Mouse (Mus musculus): ENCODE results near the gene Camk1d. TPM values are rescaled to one million over a fixed set of nuclear protein-coding genes. Genes with fewer than 3 reads are reported as not detected.

Camk1d gene
- polyA plus RNA-seq, 1 experiment from 2014 or later: 1.1 TPM

DNA sequence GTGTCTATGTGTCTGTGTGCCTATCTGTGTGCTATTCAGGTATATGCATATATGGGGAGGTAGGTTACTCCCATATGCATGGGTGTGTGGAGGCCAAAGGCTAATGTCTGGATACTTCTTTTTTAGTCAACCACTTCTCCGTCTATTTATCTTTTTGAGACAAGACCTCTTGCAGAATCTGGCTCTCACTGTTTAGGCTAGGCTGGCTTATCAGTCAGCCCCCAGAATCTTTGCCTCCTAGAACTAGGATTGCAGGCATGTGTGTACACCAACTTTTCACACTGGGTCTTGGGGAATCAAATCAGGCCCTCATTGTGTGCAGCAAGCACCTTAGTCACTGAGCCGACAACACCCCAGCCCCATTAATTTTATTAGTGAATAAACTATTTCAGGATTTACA lies 36.8 kb downstream of the Camk1d start:
- H3K9ac ChIP-seq (replicated peaks): no peak overlapping the region
- H3K9me3 ChIP-seq: no peaks in the 10 kb centered on the region
- no peaks in the 10 kb centered on the region for H3K36me3 ChIP-seq
- no peak overlapping the region for H3K27ac ChIP-seq
- peaks cover 17% of the 10 kb centered on the region for H3K4me1 ChIP-seq (replicated peaks)
- H3K4me3 ChIP-seq (replicated peaks): no peak overlapping the region
- 72% methylated on average over 2 of the region's 2 CpGs for WGBS
- no peaks in the 10 kb centered on the region for H3K27me3 ChIP-seq
- H3K4me2 ChIP-seq: no peak overlapping the region
- no peak for ATAC-seq (ENCODE audit: insufficient number of reproducible peaks, insufficient read depth, low FRiP score, low TSS enrichment, low read depth)

- 42% methylated on average over 8 of the region's 8 CpGs for WGBS
- H3K9ac ChIP-seq (replicated peaks): no peak overlapping the region
- no peak for ATAC-seq (ENCODE audit: insufficient number of reproducible peaks, insufficient read depth, low FRiP score, low TSS enrichment, low read depth)
- H3K27me3 ChIP-seq: no peaks in the 10 kb centered on the region
- no peak overlapping the region for H3K4me3 ChIP-seq (replicated peaks)
- H3K4me2 ChIP-seq: peak overlapping the region; percentile 16; the same call in 1 of the 2 replicates
- H3K9me3 ChIP-seq: no peaks in the 10 kb centered on the region
- H3K4me1 ChIP-seq (replicated peaks): peaks cover 17% of the 10 kb centered on the region
- no peak overlapping the region for H3K27ac ChIP-seq
- H3K36me3 ChIP-seq: no peaks in the 10 kb centered on the region
Measured at GRCm38 (mm10) chr2:5676786-5677185, 37.5 kb downstream of the Camk1d start.

DNA sequence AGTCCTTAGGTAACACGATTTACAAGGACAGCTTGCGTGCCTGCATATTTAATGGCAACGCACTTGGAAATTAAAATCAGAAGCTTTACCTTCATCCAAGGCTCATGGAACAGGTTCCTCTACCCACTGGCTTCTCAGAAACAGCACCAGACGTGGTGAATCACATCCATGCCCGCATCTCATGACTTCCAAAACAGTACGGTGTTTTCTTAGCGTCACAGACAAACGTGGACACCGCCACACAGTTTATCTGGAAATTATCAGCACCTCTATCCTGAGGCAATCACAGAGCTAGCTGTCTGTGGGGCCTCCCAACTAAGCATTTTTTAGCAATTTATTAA lies 38.2 kb downstream of the Camk1d start:
- Histone ChIP-seq H3K4me1 (replicated peaks) (peaks cover 17% of the 10 kb centered on the region), H3K4me2 (peak overlapping the region; percentile 16; the same call in 1 of the 2 replicates), H3K27ac (no peak overlapping the region), H3K9me3 (no peaks in the 10 kb centered on the region), H3K36me3 (no peaks in the 10 kb centered on the region), H3K9ac (replicated peaks) (no peak overlapping the region), H3K27me3 (no peaks in the 10 kb centered on the region), H3K4me3 (replicated peaks) (no peak overlapping the region)
- no peak for ATAC-seq (ENCODE audit: insufficient number of reproducible peaks, insufficient read depth, low FRiP score, low TSS enrichment, low read depth)
- WGBS: 35% methylated on average over 9 of the region's 9 CpGs

DNA sequence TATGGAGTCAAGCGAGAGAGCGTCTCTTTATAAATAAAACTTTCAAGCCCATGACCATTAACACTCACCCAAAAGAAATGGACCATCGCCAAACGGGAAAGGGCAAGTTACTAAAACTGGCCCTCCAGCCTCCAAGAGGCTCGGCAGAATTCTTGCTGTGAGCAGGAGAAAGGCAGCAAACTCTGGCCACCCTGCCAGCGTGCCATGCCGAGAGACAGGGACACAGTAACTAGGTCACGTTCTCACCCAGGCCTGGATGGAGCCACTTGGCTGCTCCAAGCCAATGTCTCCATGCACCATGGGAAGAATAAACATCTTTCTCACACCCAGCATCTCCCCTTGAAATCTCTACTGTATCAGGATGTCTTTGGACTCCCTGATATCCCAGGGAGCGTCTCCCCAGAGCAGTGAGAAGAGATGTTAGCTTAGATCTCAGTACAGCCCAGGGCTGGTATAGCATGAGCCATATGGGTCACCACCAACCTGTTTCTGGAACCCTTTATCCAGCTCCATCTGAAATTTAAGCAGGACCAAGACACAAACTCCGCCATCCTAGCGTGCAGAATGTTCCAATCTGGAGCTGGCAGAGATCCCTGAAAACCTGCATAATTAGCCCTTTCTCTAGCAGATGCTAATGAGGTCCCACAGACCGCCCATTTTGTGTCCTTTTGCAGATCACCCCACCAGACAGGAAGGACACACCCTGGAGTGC lies 38.7 kb downstream of the Camk1d start:
- Histone ChIP-seq H3K9ac (replicated peaks) (no peak overlapping the region), H3K4me3 (replicated peaks) (no peak overlapping the region), H3K27ac (no peak overlapping the region), H3K4me1 (replicated peaks) (peaks cover 17% of the 10 kb centered on the region), H3K36me3 (no peaks in the 10 kb centered on the region), H3K4me2 (peak overlapping the region; percentile 16; the same call in 1 of the 2 replicates), H3K9me3 (peaks cover 3% of the 10 kb centered on the region; the same call in 1 of the 2 replicates), H3K27me3 (no peaks in the 10 kb centered on the region)
- no peak for ATAC-seq (ENCODE audit: insufficient number of reproducible peaks, insufficient read depth, low FRiP score, low TSS enrichment, low read depth)
- 80% methylated on average over 12 of the region's 12 CpGs for WGBS

DNA sequence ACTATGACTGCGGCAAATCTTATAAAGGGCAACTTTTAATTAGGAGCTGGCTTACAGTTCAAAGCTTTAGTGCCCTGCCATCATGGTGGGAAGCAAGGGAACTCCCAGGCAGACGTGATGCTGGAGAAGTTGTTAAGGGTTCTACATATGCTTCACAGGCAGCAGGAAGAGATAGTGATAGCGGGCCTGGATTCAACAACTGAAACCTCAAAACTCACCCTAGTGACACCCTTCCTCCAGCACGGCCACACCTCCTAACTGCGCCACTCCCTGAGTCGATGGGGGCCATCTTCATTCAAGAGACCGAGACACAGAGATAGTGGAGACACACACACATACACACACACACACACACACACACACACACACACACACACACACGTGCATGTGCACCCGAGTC lies 39.8 kb downstream of the Camk1d start:
- Histone ChIP-seq H3K4me2 (no peak overlapping the region), H3K36me3 (no peaks in the 10 kb centered on the region), H3K27ac (no peak overlapping the region), H3K4me1 (replicated peaks) (peaks cover 17% of the 10 kb centered on the region), H3K27me3 (no peaks in the 10 kb centered on the region), H3K9ac (replicated peaks) (no peak overlapping the region), H3K4me3 (replicated peaks) (no peak overlapping the region), H3K9me3 (peaks cover 3% of the 10 kb centered on the region; the same call in 1 of the 2 replicates)
- no peak for ATAC-seq (ENCODE audit: insufficient number of reproducible peaks, insufficient read depth, low FRiP score, low TSS enrichment, low read depth)
- 90% methylated on average over 9 of the region's 9 CpGs for WGBS

DNA sequence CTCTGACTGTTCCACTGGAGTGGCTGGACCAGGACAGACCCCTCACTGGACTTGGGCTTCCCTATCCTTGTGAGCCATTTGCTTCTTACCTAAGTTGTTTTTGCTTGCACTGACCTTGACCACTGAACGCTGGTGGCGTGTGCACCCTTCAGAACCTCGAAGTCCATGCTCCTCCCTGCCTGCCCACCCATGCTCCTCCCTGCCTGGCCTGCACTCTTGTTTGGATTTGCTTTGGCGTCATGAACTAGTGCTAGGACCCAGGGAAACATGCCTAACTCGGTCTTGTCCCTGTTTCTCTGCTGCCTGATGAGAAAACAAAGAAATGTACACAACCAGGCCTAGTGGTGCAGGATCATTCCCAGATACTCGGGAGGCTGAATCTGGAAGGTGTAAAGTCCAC lies 40.5 kb downstream of the Camk1d start:
- no peak for ATAC-seq (ENCODE audit: insufficient number of reproducible peaks, insufficient read depth, low FRiP score, low TSS enrichment, low read depth)
- Histone ChIP-seq H3K27me3 (no peaks in the 10 kb centered on the region), H3K9me3 (peaks cover 3% of the 10 kb centered on the region; the same call in 1 of the 2 replicates), H3K9ac (replicated peaks) (no peak overlapping the region), H3K4me3 (replicated peaks) (no peak overlapping the region), H3K4me1 (replicated peaks) (peaks cover 17% of the 10 kb centered on the region), H3K27ac (no peak overlapping the region), H3K36me3 (no peaks in the 10 kb centered on the region), H3K4me2 (no peak overlapping the region)
- WGBS: 85% methylated on average over 6 of the region's 6 CpGs

DNA sequence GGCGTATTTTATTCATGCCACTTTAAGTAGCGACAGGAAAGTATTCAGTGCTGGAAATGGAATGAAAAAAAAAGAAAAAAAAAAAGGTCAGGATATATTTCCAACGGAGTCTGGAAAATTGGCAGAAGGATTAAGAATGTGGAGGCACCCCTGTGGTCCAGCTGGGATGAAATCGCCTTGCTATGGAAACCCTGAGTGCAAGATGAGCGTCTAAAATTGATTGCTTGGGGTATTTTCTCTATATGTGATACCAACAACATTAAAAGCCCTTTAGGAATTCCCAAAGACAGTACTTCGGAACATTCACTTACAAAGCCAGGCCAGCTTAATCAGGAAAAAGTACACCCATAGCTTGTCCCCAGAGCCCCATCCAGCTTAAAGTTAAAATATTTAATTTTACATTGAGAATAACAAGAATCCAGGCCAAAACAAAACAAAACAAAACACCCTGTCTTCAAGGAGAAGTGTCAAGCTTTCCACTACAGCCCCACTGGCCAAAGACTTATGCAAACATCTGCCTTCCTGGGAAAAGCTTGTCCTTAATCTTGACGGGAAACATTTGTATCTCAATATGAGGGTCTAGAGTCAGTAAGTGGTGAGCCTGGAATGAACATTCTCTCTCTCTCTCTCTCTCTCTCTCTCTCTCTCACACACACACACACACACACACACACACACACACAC lies 41.3 kb downstream of the Camk1d start:
- WGBS: 80% methylated on average over 7 of the region's 7 CpGs
- H3K9me3 ChIP-seq: peaks cover 3% of the 10 kb centered on the region; the same call in 1 of the 2 replicates
- no peak for ATAC-seq (ENCODE audit: insufficient number of reproducible peaks, insufficient read depth, low FRiP score, low TSS enrichment, low read depth)
- H3K27ac ChIP-seq: no peak overlapping the region
- H3K4me1 ChIP-seq (replicated peaks): peaks cover 17% of the 10 kb centered on the region
- no peak overlapping the region for H3K9ac ChIP-seq (replicated peaks)
- H3K36me3 ChIP-seq: no peaks in the 10 kb centered on the region
- H3K4me3 ChIP-seq (replicated peaks): no peak overlapping the region
- no peaks in the 10 kb centered on the region for H3K27me3 ChIP-seq
- no peak overlapping the region for H3K4me2 ChIP-seq

DNA sequence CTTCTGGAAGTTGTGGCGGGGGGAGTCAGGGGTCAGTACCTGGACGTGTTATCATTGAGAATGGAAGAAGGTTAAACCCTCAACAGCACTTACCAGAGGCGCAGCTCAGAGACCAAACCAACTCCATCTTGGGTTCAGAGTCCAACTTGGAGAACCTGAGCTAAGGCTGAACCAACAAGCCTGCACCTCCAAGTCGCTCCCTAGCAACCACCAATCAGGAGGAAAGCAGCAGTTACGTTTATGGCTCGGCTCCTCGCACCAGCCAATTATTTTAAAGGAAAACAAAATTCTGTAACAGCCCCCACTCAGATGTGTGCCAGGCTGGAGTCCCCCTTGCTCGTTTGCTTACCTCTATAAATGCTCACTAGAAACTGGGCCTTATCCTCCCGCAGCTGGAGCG lies 44.2 kb downstream of the Camk1d start:
- Histone ChIP-seq H3K9me3 (peaks cover 3% of the 10 kb centered on the region; the same call in 1 of the 2 replicates), H3K4me1 (replicated peaks) (no peaks in the 10 kb centered on the region), H3K4me3 (replicated peaks) (no peak overlapping the region), H3K9ac (replicated peaks) (no peak overlapping the region), H3K36me3 (no peaks in the 10 kb centered on the region), H3K4me2 (no peak overlapping the region), H3K27ac (no peak overlapping the region), H3K27me3 (no peaks in the 10 kb centered on the region)
- ATAC-seq (ENCODE audit: insufficient number of reproducible peaks, insufficient read depth, low FRiP score, low TSS enrichment, low read depth): no peak
- WGBS: 86% methylated on average over 10 of the region's 10 CpGs

DNA sequence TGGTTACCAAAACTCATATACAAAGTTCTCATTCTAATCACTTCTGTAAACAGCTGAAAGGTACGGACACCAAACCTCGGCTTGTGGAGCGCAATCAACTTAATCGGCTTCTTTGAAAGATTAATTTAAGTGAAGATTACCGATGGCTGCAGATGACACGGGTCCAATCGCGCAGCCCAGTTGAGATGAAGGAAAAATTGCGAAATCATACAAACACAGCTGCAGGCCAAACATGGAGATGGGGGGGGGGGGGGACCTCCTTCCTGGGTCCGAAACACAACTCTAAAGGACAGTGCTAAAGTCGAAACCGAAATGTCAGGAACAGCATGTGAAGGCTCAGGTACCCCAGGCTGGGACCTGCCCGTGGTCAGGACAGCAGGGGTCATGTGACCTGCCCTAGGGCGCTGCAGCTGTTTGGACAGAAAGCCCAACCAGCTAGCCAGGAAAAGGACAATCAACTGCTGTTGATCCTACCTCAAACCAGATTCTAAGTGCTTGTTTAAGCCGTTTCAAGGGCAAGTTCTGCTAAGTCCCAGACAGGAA lies 44.7 kb downstream of the Camk1d start:
- H3K4me2 ChIP-seq: no peak overlapping the region
- no peak overlapping the region for H3K9ac ChIP-seq (replicated peaks)
- H3K27me3 ChIP-seq: no peaks in the 10 kb centered on the region
- 86% methylated on average over 15 of the region's 15 CpGs for WGBS
- no peaks in the 10 kb centered on the region for H3K36me3 ChIP-seq
- no peak overlapping the region for H3K4me3 ChIP-seq (replicated peaks)
- ATAC-seq (ENCODE audit: insufficient number of reproducible peaks, insufficient read depth, low FRiP score, low TSS enrichment, low read depth): no peak
- H3K27ac ChIP-seq: no peak overlapping the region
- peaks cover 3% of the 10 kb centered on the region; the same call in 1 of the 2 replicates for H3K9me3 ChIP-seq
- no peaks in the 10 kb centered on the region for H3K4me1 ChIP-seq (replicated peaks)

DNA sequence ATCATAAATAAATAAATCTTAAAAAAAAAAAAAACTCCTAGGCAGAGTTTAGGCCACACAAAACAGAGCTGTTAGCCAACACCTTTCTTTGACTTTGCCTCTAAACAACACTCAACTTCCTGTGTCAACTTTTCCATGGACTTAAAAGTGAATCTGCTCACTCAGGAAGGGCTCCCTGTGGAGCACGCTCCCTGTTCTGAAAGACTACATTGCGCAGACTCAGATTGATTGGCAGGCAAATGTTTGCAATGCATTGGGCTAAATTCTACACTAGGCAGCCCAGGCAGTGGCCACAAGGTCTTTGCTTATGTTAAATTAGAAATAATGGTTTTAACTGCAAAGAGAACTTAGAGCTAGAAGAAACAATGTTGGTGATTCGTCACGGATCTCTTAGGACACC lies 45.4 kb downstream of the Camk1d start:
- Histone ChIP-seq H3K9me3 (peaks cover 3% of the 10 kb centered on the region; the same call in 1 of the 2 replicates), H3K9ac (replicated peaks) (no peak overlapping the region), H3K4me1 (replicated peaks) (no peaks in the 10 kb centered on the region), H3K4me3 (replicated peaks) (no peak overlapping the region), H3K27ac (no peak overlapping the region), H3K36me3 (no peaks in the 10 kb centered on the region), H3K4me2 (no peak overlapping the region), H3K27me3 (no peaks in the 10 kb centered on the region)
- 87% methylated on average over 4 of the region's 4 CpGs for WGBS
- ATAC-seq (ENCODE audit: insufficient number of reproducible peaks, insufficient read depth, low FRiP score, low TSS enrichment, low read depth): no peak

- Histone ChIP-seq H3K27ac (no peak overlapping the region), H3K4me1 (replicated peaks) (no peaks in the 10 kb centered on the region), H3K9me3 (no peaks in the 10 kb centered on the region), H3K4me3 (replicated peaks) (no peak overlapping the region), H3K36me3 (no peaks in the 10 kb centered on the region), H3K4me2 (no peak overlapping the region), H3K27me3 (no peaks in the 10 kb centered on the region), H3K9ac (replicated peaks) (no peak overlapping the region)
- no peak for ATAC-seq (ENCODE audit: insufficient number of reproducible peaks, insufficient read depth, low FRiP score, low TSS enrichment, low read depth)
- 89% methylated on average over 9 of the region's 9 CpGs for WGBS
Measured at GRCm38 (mm10) chr2:5663499-5663898, 50.8 kb downstream of the Camk1d start.

Measured in limb, embryonic 12.5 days (tissue).